Mouse (Mus musculus) liver, adult 2 months (tissue): Measurements from ENCODE around the gene Myl6b.

Experiments used
- CTCF ChIP-seq: fragments of 200-500 bp; IDR thresholded peaks from 2 replicates; pipeline ENCODE4 v1.5.1; 2011; ENCODE audit warnings: low read depth, low read length, control low read depth
- POLR2A ChIP-seq: fragments of 200-500 bp; IDR thresholded peaks from 2 replicates; pipeline ENCODE4 v1.6.1; 2011; ENCODE audit warnings: low read length, control low read depth; ENCODE audit not compliant: insufficient read depth; ENCODE audit errors: extremely low read depth

- TF ChIP-seq POLR2A, result peak; percentile 95
- TF ChIP-seq CTCF, result peak; percentile 76
These were observed 4.5 kb downstream of the Myl6b start, which contains the start of gene Myl6 for GRCm38 (mm10) chr10:128493695-128494666.
